Mouse (Mus musculus) small intestine, adult 2 months (tissue): ENCODE measurements at regions not wholly inside any gene's neighbourhood (a gene's known extent, or its start where the extent isn't known, plus 50 kb on each side); places are given as distances from the start of the nearest gene placed in this dataset.

Source experiments
- H3K27ac ChIP-seq: fragments of 200-500 bp; 2 replicates; pipeline ENCODE4 v1.5.1; 2012; ENCODE audit warnings: low read depth, low read length, control low read depth, inconsistent platforms; ENCODE audit not compliant: insufficient read depth
- H3K27me3 ChIP-seq: fragments of 200-500 bp; 2 replicates; pipeline ENCODE4 v1.6.1; 2012; ENCODE audit warnings: mild to moderate bottlenecking, moderate library complexity, low read length, inconsistent platforms; ENCODE audit not compliant: control insufficient read depth, insufficient read depth
- H3K36me3 ChIP-seq: fragments of 200-500 bp; 2 replicates; pipeline ENCODE4 v1.6.1; 2012; ENCODE audit warnings: mild to moderate bottlenecking, low read length, control low read depth, inconsistent platforms; ENCODE audit not compliant: control insufficient read depth, insufficient read depth
- H3K4me1 ChIP-seq: fragments of 200-500 bp; 2 replicates; pipeline ENCODE4 v1.6.1; 2012; ENCODE audit warnings: low read length, inconsistent platforms, mixed read lengths; ENCODE audit not compliant: control insufficient read depth, insufficient read depth, insufficient read length
- H3K4me3 ChIP-seq: fragments of 200-500 bp; 2 replicates; pipeline ENCODE4 v1.5.1; 2012; ENCODE audit warnings: low read depth, mild to moderate bottlenecking, control low read depth, inconsistent platforms, low read length, moderate library complexity
- CTCF ChIP-seq: fragments of 200-500 bp; IDR thresholded peaks from 2 replicates; pipeline ENCODE4 v1.5.1; 2012; ENCODE audit warnings: low read depth, mild to moderate bottlenecking, control low read depth, inconsistent platforms, low read length, moderate library complexity, mixed read lengths; ENCODE audit not compliant: insufficient replicate concordance, insufficient read length; ENCODE audit errors: extremely low read depth
- POLR2A ChIP-seq: fragments of 200-500 bp; IDR thresholded peaks from 2 replicates; pipeline ENCODE4 v1.6.1; 2012; ENCODE audit warnings: low read depth, mild to moderate bottlenecking, control low read depth, inconsistent platforms, low read length, moderate library complexity
- WGBS: fragments of 180-500 bp; shearing (Covaris S2); methylation state at CpG from one replicate; pipeline ENCODE4 v1.1.7; 2018; 5-methylcytosine and 5-hydroxymethylcytosine counted together

- no peak for TF ChIP-seq POLR2A
- TF ChIP-seq CTCF, result no peak
- peaks cover 7% of the 10 kb centered on the region; the same call in 1 of the 2 replicates for H3K4me1 ChIP-seq
- no peaks in the 10 kb centered on the region for H3K36me3 ChIP-seq
- no peaks in the 10 kb centered on the region for H3K27me3 ChIP-seq
- H3K27ac ChIP-seq, result no peak overlapping the region
- H3K4me3 ChIP-seq, result no peak overlapping the region
- 94% methylated on average over 3 of the region's 3 CpGs for WGBS
These were observed 50.2 kb upstream of the Otogl start for GRCm38 (mm10) chr10:107962130-107962529.
